Mouse (Mus musculus): Measurements from ENCODE around the gene Zic5. TPM values are rescaled to one million over a fixed set of nuclear protein-coding genes. Genes with fewer than 3 reads are reported as not detected.

Gene Zic5
- polyA plus RNA-seq, 1 experiment from 2014 or later = 14.3 TPM

DNA sequence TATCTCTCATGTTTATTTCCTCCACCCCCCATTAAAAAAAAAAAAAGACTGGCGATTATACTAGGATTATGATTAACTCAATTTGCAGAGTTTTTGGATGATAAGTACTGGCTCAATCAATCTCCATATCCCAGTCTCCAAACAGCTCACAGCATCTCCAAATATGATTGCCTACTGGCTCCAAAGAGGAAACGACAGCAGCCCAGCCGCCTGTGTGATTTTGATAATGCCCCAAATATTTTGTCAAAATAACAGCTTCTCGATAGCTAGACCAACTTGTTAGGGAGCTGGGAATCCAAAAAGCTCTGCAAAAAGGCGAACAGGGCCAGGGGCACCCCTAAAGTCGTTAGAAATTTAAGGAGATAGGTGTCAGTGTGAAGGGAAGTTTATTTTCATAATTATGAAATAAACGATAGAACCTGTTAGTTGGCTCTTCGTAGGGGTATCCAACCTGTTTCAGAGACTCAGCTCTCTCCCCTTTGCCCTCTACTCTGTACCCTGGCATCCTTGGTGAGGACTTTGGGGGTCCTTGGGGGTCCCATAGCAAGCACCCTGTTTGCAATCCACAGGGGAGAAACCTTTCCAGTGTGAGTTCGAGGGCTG is 12.6 kb upstream of the Zic5 start:
- Histone ChIP-seq H3K9me3 (no peaks in the 10 kb centered on the region), H3K4me1 (peaks cover 40% of the 10 kb centered on the region), H3K27ac (peak overlapping the region; percentile 50; the same call in 1 of the 2 replicates), H3K27me3 (replicated peaks) (peaks cover 58% of the 10 kb centered on the region), H3K4me2 (replicated peaks) (peak overlapping the region; percentile 73), H3K9ac (peak overlapping the region; percentile 92), H3K36me3 (no peaks in the 10 kb centered on the region), H3K4me3 (peak overlapping the region; percentile 69)
- no peak for ATAC-seq (ENCODE audit: low FRiP score, low read depth)
- 3% methylated on average over 9 of the region's 9 CpGs for WGBS

DNA sequence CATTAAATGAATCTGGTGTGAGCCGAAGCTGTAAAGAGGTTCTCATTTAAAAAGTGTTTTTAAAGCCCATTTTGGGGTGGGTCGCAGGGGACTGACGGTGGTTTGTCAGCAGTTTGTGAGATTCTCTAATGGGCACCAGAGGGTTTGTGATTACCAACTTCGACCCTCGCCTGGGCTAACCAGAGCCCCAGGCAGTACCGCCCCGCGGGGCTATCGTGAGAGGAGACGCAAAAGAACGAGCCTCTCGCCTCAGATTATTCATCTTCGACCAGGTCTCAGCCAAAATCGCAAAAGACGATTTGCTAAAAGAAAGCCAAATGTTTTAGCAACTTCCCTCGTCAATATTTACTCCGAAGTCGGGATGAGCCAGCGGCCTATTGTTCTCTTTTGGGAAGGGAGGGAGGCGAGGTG is 11.8 kb upstream of the Zic5 start:
- WGBS = under 1% methylated on average over 20 of the region's 20 CpGs
- Histone ChIP-seq H3K36me3 (no peaks in the 10 kb centered on the region), H3K4me2 (replicated peaks) (peak overlapping the region; percentile 73), H3K27ac (no peak overlapping the region), H3K9me3 (no peaks in the 10 kb centered on the region), H3K9ac (peak overlapping the region; percentile 92), H3K4me1 (peaks cover 41% of the 10 kb centered on the region), H3K4me3 (peak overlapping the region; percentile 69), H3K27me3 (replicated peaks) (peaks cover 62% of the 10 kb centered on the region)
- no peak for ATAC-seq (ENCODE audit: low FRiP score, low read depth)

DNA sequence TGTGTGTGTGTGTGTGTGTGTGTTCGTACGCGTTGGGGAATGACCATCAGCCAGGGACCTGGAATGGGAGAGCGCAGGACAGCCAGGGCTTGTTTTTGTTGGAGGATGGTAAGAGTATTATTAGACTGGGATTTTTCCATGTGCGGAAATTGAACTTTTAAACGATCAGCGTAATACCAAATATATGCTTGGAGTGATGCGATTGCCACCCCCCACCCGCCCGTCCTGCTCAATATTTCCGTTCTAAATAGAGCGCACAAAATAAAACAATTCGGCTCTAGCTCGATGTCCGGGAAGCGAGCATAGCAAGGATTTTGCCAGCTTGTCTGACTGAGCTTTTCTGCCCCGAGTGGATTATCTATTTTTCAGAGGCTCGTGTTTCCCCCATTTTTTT is 11.3 kb upstream of the Zic5 start:
- H3K36me3 ChIP-seq = no peaks in the 10 kb centered on the region
- peaks cover 59% of the 10 kb centered on the region for H3K27me3 ChIP-seq (replicated peaks)
- WGBS = under 1% methylated on average over 18 of the region's 18 CpGs
- no peak for ATAC-seq (ENCODE audit: low FRiP score, low read depth)
- peaks cover 36% of the 10 kb centered on the region for H3K4me1 ChIP-seq
- H3K9ac ChIP-seq = peak overlapping the region; percentile 92
- no peaks in the 10 kb centered on the region for H3K9me3 ChIP-seq
- H3K4me3 ChIP-seq = peak overlapping the region; percentile 69
- peak overlapping the region; percentile 73 for H3K4me2 ChIP-seq (replicated peaks)
- H3K27ac ChIP-seq = peak overlapping the region; percentile 92; the same call in 1 of the 2 replicates

DNA sequence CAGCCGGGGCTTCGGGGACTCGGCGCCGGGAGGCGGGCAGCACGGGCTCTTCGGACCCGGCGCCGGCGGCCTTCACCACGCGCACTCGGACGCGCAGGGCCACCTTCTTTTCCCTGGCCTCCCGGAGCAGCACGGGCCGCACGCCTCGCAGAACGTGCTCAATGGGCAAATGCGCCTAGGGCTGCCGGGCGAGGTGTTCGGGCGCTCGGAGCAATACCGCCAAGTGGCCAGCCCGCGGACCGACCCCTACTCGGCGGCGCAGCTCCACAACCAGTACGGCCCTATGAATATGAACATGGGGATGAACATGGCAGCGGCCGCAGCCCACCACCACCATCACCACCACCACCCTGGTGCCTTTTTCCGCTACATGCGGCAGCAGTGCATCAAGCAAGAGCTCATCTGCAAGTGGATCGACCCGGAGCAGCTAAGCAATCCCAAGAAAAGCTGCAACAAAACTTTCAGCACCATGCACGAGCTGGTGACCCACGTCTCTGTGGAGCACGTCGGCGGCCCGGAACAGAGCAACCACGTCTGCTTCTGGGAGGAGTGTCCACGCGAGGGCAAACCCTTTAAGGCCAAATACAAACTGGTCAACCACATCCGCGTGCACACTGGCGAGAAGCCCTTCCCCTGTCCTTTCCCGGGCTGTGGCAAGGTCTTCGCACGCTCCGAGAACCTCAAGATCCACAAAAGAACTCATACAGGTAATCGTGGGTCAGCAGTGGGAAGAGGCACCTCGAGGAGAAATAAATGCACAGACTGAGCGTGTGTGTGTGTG is 10.8 kb upstream of the Zic5 start:
- Histone ChIP-seq H3K9ac (peak overlapping the region; percentile 92), H3K4me1 (peaks cover 35% of the 10 kb centered on the region), H3K36me3 (no peaks in the 10 kb centered on the region), H3K4me2 (replicated peaks) (peak overlapping the region; percentile 73), H3K9me3 (no peaks in the 10 kb centered on the region), H3K27ac (peak overlapping the region; percentile 92), H3K4me3 (peak overlapping the region; percentile 69), H3K27me3 (replicated peaks) (peaks cover 59% of the 10 kb centered on the region)
- under 1% methylated on average over 62 of the region's 62 CpGs for WGBS
- no peak for ATAC-seq (ENCODE audit: low FRiP score, low read depth)

DNA sequence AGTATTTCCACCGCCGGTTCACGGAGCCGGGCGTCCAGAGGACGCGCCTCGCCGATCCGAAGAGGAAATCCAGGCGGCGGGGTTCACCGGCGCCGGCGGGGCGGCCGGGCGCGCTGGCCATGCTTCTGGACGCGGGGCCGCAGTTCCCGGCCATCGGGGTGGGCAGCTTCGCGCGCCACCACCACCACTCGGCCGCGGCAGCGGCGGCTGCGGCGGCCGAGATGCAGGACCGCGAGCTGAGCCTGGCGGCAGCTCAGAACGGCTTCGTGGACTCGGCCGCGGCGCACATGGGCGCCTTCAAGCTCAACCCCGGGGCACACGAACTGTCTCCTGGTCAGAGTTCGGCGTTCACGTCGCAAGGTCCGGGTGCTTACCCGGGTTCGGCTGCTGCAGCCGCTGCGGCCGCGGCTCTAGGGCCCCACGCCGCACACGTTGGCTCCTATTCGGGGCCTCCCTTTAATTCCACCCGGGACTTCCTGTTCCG is 10.1 kb upstream of the Zic5 start:
- Histone ChIP-seq H3K27ac (peak overlapping the region; percentile 92), H3K4me3 (peak overlapping the region; percentile 69), H3K4me2 (replicated peaks) (peak overlapping the region; percentile 73), H3K9ac (peak overlapping the region; percentile 92), H3K36me3 (no peaks in the 10 kb centered on the region), H3K9me3 (no peaks in the 10 kb centered on the region), H3K27me3 (replicated peaks) (peaks cover 61% of the 10 kb centered on the region), H3K4me1 (peaks cover 35% of the 10 kb centered on the region)
- under 1% methylated on average over 65 of the region's 65 CpGs for WGBS
- ATAC-seq (ENCODE audit: low FRiP score, low read depth) = no peak

DNA sequence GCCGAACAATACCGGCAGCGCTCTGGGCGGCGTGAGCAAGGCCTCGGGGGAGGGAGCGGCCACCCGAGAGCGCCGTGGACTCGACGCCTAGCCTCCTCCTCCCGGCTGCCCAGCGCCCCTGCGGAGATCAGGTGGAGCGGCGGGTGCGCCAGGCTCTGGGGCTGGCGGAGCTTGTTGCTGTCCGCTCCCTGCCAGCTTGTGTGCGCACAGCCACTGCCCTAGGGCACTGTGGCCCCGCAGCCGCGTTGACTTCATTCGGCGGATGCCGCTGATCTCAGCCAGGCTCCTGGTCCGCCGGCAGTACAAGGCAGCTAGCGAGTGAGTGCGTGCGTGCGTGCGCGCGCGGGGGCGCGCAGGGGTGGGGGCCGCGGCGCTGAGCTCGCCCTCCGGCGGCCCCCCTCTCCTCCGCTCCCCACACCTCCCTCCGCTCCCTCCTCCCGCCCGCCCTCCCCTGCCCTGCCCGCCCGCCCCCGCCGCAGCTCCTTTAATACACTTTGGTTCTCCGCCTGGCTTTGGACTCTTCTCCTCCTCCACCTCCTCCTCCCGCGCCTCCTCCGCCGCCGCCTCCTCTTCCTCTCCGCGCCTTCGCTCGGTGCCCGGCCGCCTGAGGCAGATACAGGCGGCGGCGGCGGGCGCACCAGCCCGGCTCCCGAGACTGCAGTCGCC is 9.5 kb upstream of the Zic5 start, which contains the start of gene Zic2:
Gene Zic2, plus strand, starts transcription at position 545 of the 666 bp plus-strand sequence.
- Histone ChIP-seq H3K9me3 (no peaks in the 10 kb centered on the region), H3K27me3 (replicated peaks) (peaks cover 62% of the 10 kb centered on the region), H3K4me3 (peak within 1 kb of the TSS; percentile 69), H3K4me2 (replicated peaks) (peak within 1 kb of the TSS; percentile 73), H3K36me3 (no peaks in the 10 kb centered on the region), H3K4me1 (peaks cover 35% of the 10 kb centered on the region), H3K9ac (peak within 1 kb of the TSS; percentile 92), H3K27ac (peak within 1 kb of the TSS; percentile 92)
- ATAC-seq (ENCODE audit: low FRiP score, low read depth) = peak; percentile 75
- WGBS = under 1% methylated on average over 57 of the region's 73 CpGs

DNA sequence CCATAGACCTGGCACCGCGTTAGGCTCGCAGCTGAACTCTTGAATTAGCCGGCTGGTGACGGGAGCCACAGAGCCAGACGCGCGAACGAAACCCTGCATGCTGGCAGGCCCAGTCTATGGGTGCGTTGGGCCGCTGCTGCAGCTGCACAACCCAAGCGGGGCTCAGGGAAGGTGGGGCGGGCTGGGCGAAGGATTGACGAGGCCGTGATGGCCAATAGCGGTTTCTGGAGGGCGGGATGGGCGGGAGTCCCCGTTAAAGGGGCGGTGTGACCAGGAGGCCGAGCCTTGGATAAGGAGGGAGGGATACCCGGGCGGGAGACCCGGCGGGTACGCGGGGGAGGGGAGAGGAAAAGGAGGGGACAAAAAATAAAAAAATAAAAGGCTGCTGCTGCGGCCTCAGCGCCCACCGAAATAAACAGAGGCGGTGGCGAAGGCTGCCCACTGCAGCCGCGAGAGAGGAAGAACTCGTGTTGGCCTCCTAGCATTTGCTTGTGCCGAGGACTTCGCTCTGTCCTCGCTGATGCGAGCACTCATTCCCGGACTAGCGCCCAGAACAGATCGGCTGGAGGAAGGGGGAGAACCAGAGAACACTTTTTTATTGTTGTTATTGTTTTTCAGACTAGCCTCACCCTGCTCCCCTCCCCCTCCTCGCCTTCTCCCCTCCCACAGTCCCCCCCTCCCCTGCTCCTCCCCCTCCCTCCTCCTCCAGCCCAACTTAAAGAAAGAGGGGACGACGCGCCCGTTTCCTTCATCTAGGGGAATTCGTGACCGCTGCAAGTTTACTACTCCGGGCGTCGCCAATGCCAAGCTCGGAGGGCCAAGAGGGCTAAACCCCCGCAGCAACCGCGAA is 8.8 kb upstream of the Zic5 start:
- Histone ChIP-seq H3K4me3 (peak overlapping the region; percentile 69), H3K4me1 (peaks cover 35% of the 10 kb centered on the region), H3K9me3 (no peaks in the 10 kb centered on the region), H3K27ac (peak overlapping the region; percentile 92), H3K9ac (peak overlapping the region; percentile 92), H3K36me3 (no peaks in the 10 kb centered on the region), H3K27me3 (replicated peaks) (peaks cover 69% of the 10 kb centered on the region), H3K4me2 (replicated peaks) (peak overlapping the region; percentile 73)
- ATAC-seq (ENCODE audit: low FRiP score, low read depth) = peak; percentile 87
- WGBS = under 1% methylated on average over 57 of the region's 57 CpGs

DNA sequence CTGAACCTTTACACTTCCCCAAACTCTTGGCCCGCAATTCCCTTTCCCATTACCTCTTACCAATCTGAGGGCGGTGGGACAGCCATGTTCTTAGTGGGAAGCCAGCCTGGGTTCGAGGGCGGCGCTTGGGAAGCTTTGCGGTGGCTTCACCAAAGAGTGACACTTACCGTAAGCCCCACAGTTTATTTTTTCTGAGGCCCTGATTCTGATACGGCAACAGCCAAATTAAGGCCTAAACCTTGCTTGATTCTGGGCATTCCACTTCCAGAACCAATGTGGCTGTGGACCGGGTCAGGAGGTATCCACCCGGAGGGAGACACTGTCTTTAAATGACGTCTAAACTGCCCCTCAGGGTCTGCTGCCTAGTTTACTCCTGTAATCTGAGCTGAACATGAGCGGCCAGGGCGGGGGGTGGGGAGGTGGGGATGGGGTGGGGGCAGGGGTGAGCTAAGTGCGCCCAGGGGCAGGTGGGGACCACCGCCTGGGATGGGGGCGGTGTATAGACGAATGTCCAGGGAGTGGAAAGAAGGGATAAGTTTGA is 7.8 kb upstream of the Zic5 start:
- Histone ChIP-seq H3K9ac (peak overlapping the region; percentile 35; the same call in 1 of the 2 replicates), H3K4me3 (peak overlapping the region; percentile 69), H3K4me1 (peaks cover 35% of the 10 kb centered on the region), H3K9me3 (no peaks in the 10 kb centered on the region), H3K4me2 (replicated peaks) (peak overlapping the region; percentile 73), H3K36me3 (no peaks in the 10 kb centered on the region), H3K27me3 (replicated peaks) (peaks cover 70% of the 10 kb centered on the region), H3K27ac (0 out of 2 replicates have a peak overlapping the region, but pooled peaks have one; percentile 43)
- 3% methylated on average over 17 of the region's 17 CpGs for WGBS
- ATAC-seq (ENCODE audit: low FRiP score, low read depth) = 0 out of 2 replicates have a peak, but pooled peaks have one; percentile 0

DNA sequence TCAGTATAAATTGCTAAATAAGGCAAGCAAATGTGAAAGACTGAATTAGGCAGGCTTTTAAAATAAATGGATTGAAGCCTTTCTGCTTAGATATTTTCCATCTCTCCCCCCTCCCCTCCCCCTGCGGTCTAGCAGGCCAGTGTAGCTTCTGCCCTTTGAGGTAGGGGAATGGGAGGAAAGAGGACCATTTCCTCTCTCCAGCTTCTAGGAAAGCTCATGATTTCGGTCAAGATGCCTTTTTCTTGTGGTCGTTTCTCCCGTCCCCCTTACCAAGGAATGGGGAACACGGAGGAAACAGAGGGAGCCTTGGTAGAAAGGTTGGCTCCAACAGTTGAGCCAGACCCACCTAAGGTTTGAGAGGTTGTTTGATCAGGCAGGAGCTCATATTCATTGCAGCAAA is 7.2 kb upstream of the Zic5 start:
- Histone ChIP-seq H3K9me3 (no peaks in the 10 kb centered on the region), H3K4me3 (peak overlapping the region; percentile 69), H3K9ac (peak overlapping the region; percentile 35; the same call in 1 of the 2 replicates), H3K4me2 (replicated peaks) (peak overlapping the region; percentile 73), H3K4me1 (peaks cover 34% of the 10 kb centered on the region), H3K27me3 (replicated peaks) (peaks cover 73% of the 10 kb centered on the region), H3K36me3 (no peaks in the 10 kb centered on the region), H3K27ac (no peak overlapping the region)
- WGBS = 4% methylated on average over 5 of the region's 5 CpGs
- no peak for ATAC-seq (ENCODE audit: low FRiP score, low read depth)

DNA sequence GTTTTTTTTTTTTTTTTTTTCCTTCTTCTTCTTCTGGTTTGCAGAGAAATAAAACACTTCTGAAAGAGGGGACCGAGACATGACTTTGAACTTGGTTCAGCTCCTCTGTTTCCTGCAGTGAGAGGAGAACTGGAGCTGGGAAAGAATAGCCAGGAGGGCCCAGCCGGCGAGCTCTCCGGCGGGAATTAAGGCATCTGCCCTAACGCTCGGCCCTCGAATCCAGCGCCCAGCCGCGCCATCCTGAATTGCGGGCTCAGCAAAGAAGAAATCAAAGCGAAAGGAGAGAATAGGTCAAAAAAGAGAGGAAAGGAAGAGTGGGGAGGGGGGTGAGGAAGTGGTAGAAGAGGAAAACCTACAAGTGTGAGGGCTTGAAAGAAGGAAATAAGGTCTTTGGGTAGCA is 6.7 kb upstream of the Zic5 start:
- Histone ChIP-seq H3K27me3 (replicated peaks) (peaks cover 78% of the 10 kb centered on the region), H3K27ac (no peak overlapping the region)
- WGBS = 2% methylated on average over 13 of the region's 13 CpGs

More for the DNA sequence above, 6.7 kb upstream of the Zic5 start:
- Histone ChIP-seq H3K36me3 (no peaks in the 10 kb centered on the region), H3K9ac (peak overlapping the region; percentile 53; the same call in 1 of the 2 replicates), H3K9me3 (no peaks in the 10 kb centered on the region), H3K4me2 (replicated peaks) (peak overlapping the region; percentile 73), H3K4me1 (peaks cover 34% of the 10 kb centered on the region), H3K4me3 (peak overlapping the region; percentile 23; the same call in 1 of the 2 replicates)
- no peak for ATAC-seq (ENCODE audit: low FRiP score, low read depth)
